Mouse (Mus musculus) G1E (cell line): ENCODE measurements around the gene Sash3.

Experiments used
- CTCF ChIP-seq: IDR thresholded peaks from 2 replicates; pipeline ENCODE4 v1.5.1; 2012; ENCODE audit warnings: low read depth, low read length, inconsistent platforms, mixed read lengths
- POLR2AphosphoS5 ChIP-seq: IDR thresholded peaks from 2 replicates; pipeline ENCODE4 v1.6.1; 2012; ENCODE audit warnings: low read depth, low read length, inconsistent platforms; ENCODE audit not compliant: insufficient replicate concordance

DNA sequence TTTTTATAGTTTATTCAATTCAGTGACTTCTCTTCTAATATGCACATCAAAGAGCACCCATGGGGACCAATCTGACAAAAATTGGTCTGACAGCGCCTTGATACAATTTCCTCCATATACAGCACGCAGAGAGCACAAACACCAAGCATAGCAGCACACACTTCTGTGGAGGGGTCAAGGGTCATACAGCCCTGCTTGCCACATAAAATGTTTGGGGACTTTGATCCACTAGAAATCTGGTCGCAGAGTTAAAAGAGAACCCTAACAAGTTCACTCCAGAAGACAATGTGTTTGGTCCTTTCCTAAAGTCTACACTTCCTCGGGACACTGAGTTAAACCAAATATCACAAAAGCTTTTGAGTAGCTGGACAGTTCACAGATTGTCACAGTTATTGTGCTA is 56.8 kb downstream of the Sash3 start:
- TF ChIP-seq CTCF (no peak), POLR2AphosphoS5 (no peak)
